Mouse (Mus musculus) kidney, adult 2 months (tissue): ENCODE results near the gene Nrp1.

Experiments
- CTCF ChIP-seq: fragments of 200-500 bp; conservative IDR thresholded peaks from 2 replicates; pipeline ENCODE4 v1.5.1; 2011; ENCODE audit warnings: low read depth, mild to moderate bottlenecking, control low read depth, low read length, moderate library complexity, mixed read lengths; ENCODE audit not compliant: insufficient read depth, insufficient read length
- POLR2A ChIP-seq: fragments of 200-500 bp; IDR thresholded peaks from one replicate; pipeline ENCODE4 v1.6.1; 2011; ENCODE audit warnings: low read depth, low read length, control low read depth

GRCm38 (mm10) chr8:128489351-128489750, 130.9 kb downstream of the Nrp1 start:
- no peak for TF ChIP-seq POLR2A
- no peak for TF ChIP-seq CTCF
